Mouse (Mus musculus) heart, postnatal 0 days (tissue): ENCODE results near the gene Dock3.

Source experiments
- CTCF ChIP-seq: IDR thresholded peaks from 2 replicates; pipeline ENCODE4 v1.5.1; 2016; ENCODE audit warnings: antibody characterized with exemption, control low read depth, low read depth
- EP300 ChIP-seq: IDR thresholded peaks from 2 replicates; pipeline ENCODE4 v1.6.1; 2016; ENCODE audit warnings: antibody characterized with exemption, low read depth

DNA sequence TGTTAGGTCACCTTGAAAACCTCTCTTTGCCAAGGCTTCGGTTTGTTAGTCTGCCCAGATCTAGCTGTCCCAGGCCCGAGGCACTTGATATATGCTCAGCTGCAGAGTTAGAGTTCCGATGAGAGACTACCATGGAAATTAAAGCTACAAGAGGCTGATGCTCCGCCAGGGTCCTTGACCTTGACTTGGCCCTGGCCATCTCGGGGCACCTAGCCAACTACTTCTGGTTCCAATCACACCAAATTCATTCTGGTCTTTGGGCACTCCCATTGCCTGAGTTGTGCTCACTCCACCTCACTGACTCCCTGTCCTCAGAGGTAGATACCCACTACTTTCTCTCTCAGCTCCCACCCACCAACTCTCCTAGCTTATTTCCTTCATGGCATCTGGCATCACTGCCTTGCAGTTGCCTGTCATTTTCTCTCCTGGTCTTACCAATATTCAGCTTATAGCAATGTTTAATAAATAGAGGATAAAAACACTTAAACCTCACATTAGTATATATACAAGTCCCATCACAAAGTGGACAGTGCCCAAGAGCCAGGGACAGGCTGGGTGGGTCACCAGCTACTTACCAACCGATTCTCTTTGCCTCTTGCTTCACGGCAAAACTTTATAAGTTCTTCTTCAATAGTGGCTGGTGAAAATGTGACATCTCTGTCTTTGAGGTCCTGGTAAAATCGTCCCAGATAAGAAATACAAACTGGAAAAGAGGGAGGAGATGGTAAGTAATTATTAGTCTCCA is 341.0 kb downstream of the Dock3 start:
- no peak for TF ChIP-seq EP300
- TF ChIP-seq CTCF, result no peak
